Mouse (Mus musculus) ES-E14 (cell line): ENCODE data around the gene Mttp. TPM values are rescaled to one million over a fixed set of nuclear protein-coding genes. Genes with fewer than 3 reads are reported as not detected.
"Not testable (repeated sequence)": the region's sequence is repeated elsewhere in the genome, so short reads cannot be mapped to it uniquely, and the experiment has no call there.

Source experiments
- DNase-seq: peaks from one replicate; pipeline ENCODE4 v3.0.0-alpha.2; 2013; ENCODE audit warnings: low read depth, low spot score
- H3K27ac ChIP-seq: 2 replicates; pipeline ENCODE4 v1.5.1; 2012; ENCODE audit warnings: low read depth, mild to moderate bottlenecking, low read length, moderate library complexity, mixed read lengths; ENCODE audit not compliant: poor library complexity, insufficient read depth, severe bottlenecking
- H3K36me3 ChIP-seq: 2 replicates; pipeline ENCODE4 v1.6.1; 2012; ENCODE audit warnings: mild to moderate bottlenecking, low read length, moderate library complexity, mixed read lengths; ENCODE audit not compliant: control insufficient read depth, poor library complexity, insufficient read depth, severe bottlenecking
- H3K4me1 ChIP-seq, 2 experiments: fragments of 150-350 bp in 1 of 2; sonication (generic) in 1 of 2; 2 replicates each; pipeline ENCODE4 v1.6.1; 2012; ENCODE audit warnings: low read length in 2 of 2, mild to moderate bottlenecking in 1 of 2, mixed read lengths in 1 of 2; ENCODE audit not compliant: control insufficient read depth in 2 of 2, insufficient read depth in 2 of 2, poor library complexity in 1 of 2
- H3K4me3 ChIP-seq, 2 experiments: fragments of 150-350 bp in 1 of 2; sonication (generic) in 1 of 2; 2 replicates each; pipeline ENCODE4 v1.5.1; 2012; ENCODE audit warnings: low read length in 2 of 2, low read depth in 1 of 2, mild to moderate bottlenecking in 1 of 2, mixed read lengths in 1 of 2; ENCODE audit not compliant: insufficient read depth in 1 of 2, poor library complexity in 1 of 2, severe bottlenecking in 1 of 2
- H3K9ac ChIP-seq: 2 replicates; pipeline ENCODE4 v1.6.1; 2012; ENCODE audit warnings: low read depth, mild to moderate bottlenecking, low read length, mixed read lengths; ENCODE audit not compliant: poor library complexity, insufficient read depth, severe bottlenecking
- H3K9me3 ChIP-seq: fragments of 150-350 bp; sonication (generic); 2 replicates; pipeline ENCODE4 v1.6.1; 2012; ENCODE audit warnings: low read depth, mild to moderate bottlenecking, low read length; ENCODE audit not compliant: control insufficient read depth, insufficient read depth
- CHD2 ChIP-seq: IDR thresholded peaks from 2 replicates; pipeline ENCODE4 v1.6.1; 2014; ENCODE audit warnings: mild to moderate bottlenecking, low read depth, low read length, inconsistent platforms
- HCFC1 ChIP-seq: IDR thresholded peaks from 2 replicates; pipeline ENCODE4 v1.6.1; 2012; ENCODE audit warnings: low read length, inconsistent platforms, borderline replicate concordance; ENCODE audit not compliant: insufficient read depth
- MAFK ChIP-seq: IDR thresholded peaks from 2 replicates; pipeline ENCODE4 v1.6.1; 2014; ENCODE audit warnings: mild to moderate bottlenecking, low read depth, low read length, inconsistent platforms; ENCODE audit not compliant: insufficient read depth
- ZC3H11A ChIP-seq: IDR thresholded peaks from 2 replicates; pipeline ENCODE4 v1.6.1; 2012; ENCODE audit warnings: low read depth, mild to moderate bottlenecking, inconsistent platforms, low read length, borderline replicate concordance
- ZNF384 ChIP-seq: IDR thresholded peaks from 2 replicates; pipeline ENCODE4 v1.6.1; 2012; ENCODE audit warnings: low read depth, low read length, inconsistent platforms
- in situ Hi-C, 2 experiments: fragments of 600-800 bp; cut with MboI; formaldehyde crosslinking; loops; one replicate each; pipeline ENCODE4 v1.15.1; 2025; ENCODE audit warnings: low sequenced_read_pairs in 2 of 2, inconsistent platforms in 1 of 2; ENCODE audit not compliant: unreplicated experiment in 2 of 2
- total RNA-seq: library from RNA; depleted of rRNA; stranded (reverse); fragments of 300-350 nt; gene quantifications from 2 replicates; pipeline ENCODE4 v1.2.3, GENCODE M21; 2012

The Mttp gene
- total RNA-seq, 1 experiment, result 10.8 TPM

DNA sequence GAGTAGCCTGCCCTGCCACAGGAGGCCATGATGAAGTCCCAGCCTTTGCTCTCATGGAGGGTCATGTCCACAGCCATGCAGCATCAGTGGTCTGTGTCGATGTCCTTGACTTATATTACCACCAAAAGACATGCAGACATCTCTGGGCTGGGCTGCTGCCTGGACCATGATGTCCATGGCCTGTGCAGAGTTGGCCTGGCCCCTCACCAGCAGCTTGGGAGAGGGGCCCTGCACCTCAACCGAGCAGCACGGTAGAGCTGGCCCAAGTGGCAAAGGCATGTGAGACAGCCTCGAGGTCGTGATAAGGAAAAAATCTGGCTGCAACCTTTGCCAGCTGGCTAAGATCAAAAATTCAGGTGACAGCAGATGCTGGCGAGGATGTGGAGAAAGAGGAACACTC is 5.1 kb downstream of the Mttp start:
- Histone ChIP-seq H3K4me1 (peaks cover 0 to 2% of the 10 kb centered on the region in 2 experiments; a peak in 1 of 4 replicates), H3K27ac (no peak overlapping the region), H3K4me3 (no peak overlapping the region), H3K9me3 (no peaks in the 10 kb centered on the region), H3K36me3 (peaks cover 1% of the 10 kb centered on the region; the same call in 1 of the 2 replicates), H3K9ac (no peak overlapping the region)
- DNase-seq, result no peak
- in situ Hi-C loops, result loop anchor here (10.0 to 25.0 kb wide), 2 partner anchors 352 to 365 kb away; no protein-coding TSS in a partner anchor
- TF ChIP-seq ZC3H11A (no peak), ZNF384 (no peak), HCFC1 (no peak), CHD2 (no peak), MAFK (no peak)

DNA sequence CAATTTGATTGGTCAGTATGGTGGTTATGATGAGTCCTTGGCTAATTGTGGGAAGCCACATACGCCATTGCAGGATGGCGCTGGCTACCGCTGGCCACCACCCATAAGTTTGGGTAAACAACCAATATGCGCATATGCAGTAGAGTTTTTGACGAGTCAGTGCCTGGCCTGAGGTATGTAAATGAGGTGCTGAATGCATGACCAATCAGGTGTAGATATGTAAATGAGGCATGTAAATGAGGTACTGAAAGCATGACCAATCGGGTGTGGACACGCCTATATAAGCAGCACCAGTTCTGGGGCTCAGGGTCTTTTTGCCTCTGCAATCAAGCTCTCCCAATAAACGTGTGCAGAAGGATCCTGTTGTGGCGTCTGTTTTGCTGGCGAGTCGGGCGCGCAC is 6.6 kb downstream of the Mttp start:
- in situ Hi-C loops, result loop anchor here in 1 of 2 experiments (25.0 kb wide), 1 partner anchor 351 kb away; no protein-coding TSS in a partner anchor
- H3K36me3 ChIP-seq, result not testable (repeated sequence)

DNA sequence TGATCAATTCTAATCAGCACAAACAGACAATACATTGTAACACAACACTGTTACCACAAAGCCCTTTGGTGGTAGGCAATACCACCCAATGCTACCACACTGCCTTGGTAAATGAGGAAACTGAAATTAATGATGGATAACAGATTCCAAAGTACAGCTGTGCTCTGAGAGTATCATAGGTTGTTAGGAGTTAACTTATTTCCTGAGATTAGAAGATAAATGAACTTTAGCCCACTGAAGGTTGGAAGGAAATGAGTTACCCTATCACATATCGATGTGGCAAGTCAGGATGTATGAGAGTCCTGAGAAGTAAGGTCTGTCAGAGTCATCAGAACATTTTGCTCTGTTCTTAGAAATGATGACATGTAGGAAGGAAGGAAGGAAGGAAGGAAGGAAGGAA is 10.2 kb downstream of the Mttp start:
- Histone ChIP-seq H3K9me3 (no peaks in the 10 kb centered on the region), H3K36me3 (peaks cover 1% of the 10 kb centered on the region; the same call in 1 of the 2 replicates), H3K9ac (no peak overlapping the region), H3K27ac (no peak overlapping the region), H3K4me1 (peaks cover 0 to 3% of the 10 kb centered on the region in 2 experiments; a peak in 1 of 4 replicates), H3K4me3 (no peak overlapping the region)
- DNase-seq, result no peak
- in situ Hi-C loops, result loop anchor here in 1 of 2 experiments (25.0 kb wide), 1 partner anchor 347 kb away; no protein-coding TSS in a partner anchor
- TF ChIP-seq ZNF384 (no peak), HCFC1 (no peak), CHD2 (no peak), MAFK (no peak), ZC3H11A (no peak)

More for the DNA sequence above, 6.6 kb downstream of the Mttp start:
- H3K4me3 ChIP-seq, DNase-seq, H3K27ac ChIP-seq, H3K9ac ChIP-seq, H3K4me1 ChIP-seq, H3K9me3 ChIP-seq: not testable (repeated sequence)
- peak; percentile 14; the same call in 1 of the 2 replicates for TF ChIP-seq MAFK

DNA sequence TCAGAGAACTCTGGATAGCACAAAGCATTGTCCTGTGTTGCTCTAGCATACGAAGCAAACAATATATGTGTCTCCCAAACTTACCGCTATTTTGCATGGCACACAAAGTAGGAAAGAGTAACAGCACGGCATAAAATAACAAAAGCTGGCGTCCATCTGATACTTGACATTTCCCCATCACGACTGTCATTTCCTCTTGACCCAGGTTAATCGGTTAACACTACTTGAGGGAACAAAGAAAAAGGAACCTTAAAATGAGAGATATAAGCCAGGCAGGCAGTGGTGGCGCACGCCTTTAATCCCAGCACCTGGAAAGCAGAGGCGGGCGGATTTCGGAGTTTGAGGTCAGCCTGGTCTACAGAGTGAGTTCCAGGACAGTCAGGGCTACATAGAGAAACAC is 10.9 kb downstream of the Mttp start:
- in situ Hi-C loops, result loop anchor here in 1 of 2 experiments (25.0 kb wide), 1 partner anchor 347 kb away; no protein-coding TSS in a partner anchor
- no peak overlapping the region for H3K9ac ChIP-seq
- TF ChIP-seq ZNF384 (no peak), CHD2 (no peak), ZC3H11A (no peak), MAFK (no peak), HCFC1 (no peak)
- H3K36me3 ChIP-seq, result peaks cover 1% of the 10 kb centered on the region; the same call in 1 of the 2 replicates
- H3K4me1 ChIP-seq, result peaks cover 0 to 3% of the 10 kb centered on the region in 2 experiments; a peak in 1 of 4 replicates
- no peaks in the 10 kb centered on the region for H3K9me3 ChIP-seq
- no peak for DNase-seq
- no peak overlapping the region for H3K4me3 ChIP-seq
- no peak overlapping the region for H3K27ac ChIP-seq

DNA sequence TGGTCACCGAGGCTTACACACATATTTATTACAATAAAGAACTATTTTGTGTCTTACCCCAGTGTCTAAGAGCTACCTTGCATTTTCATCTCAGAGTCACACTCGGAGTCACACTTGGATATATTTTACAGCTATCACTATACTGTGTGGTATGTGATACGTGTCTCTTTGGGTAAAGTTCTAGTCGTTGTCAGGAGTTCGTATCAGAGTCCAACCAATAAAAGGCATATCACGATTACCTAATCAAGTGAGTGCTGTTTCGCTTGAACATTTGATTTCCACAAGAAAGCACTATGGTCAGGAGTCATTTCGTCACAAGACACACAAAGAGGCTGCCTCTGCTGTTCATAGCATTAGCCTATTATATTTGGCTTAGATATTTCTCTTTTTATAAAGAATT is 11.3 kb downstream of the Mttp start:
- H3K4me3 ChIP-seq, result no peak overlapping the region
- H3K36me3 ChIP-seq, result no peaks in the 10 kb centered on the region
- no peaks in the 10 kb centered on the region for H3K9me3 ChIP-seq
- in situ Hi-C loops, result loop anchor here in 1 of 2 experiments (25.0 kb wide), 1 partner anchor 346 kb away; no protein-coding TSS in a partner anchor
- no peak for DNase-seq
- no peak overlapping the region for H3K9ac ChIP-seq
- H3K27ac ChIP-seq, result no peak overlapping the region
- peaks cover 0 to 3% of the 10 kb centered on the region in 2 experiments; a peak in 1 of 4 replicates for H3K4me1 ChIP-seq
- TF ChIP-seq CHD2 (no peak), HCFC1 (no peak), ZNF384 (no peak), MAFK (no peak), ZC3H11A (no peak)
